Mouse (Mus musculus) CH12.LX (cell line): ENCODE results near the gene Gm45716. TPM values are rescaled to one million over a fixed set of nuclear protein-coding genes. Genes with fewer than 3 reads are reported as not detected.
A peak's percentile ranks its signal among the peaks of the same experiment; 100 is the strongest.

ENCODE experiments used
- DNase-seq: peaks from one replicate; pipeline ENCODE4 v3.0.0-alpha.2; 2013; ENCODE audit errors: extremely low read depth
- H3K27ac ChIP-seq: 2 replicates; pipeline ENCODE4 v1.5.1; 2012; ENCODE audit warnings: low read depth, mild to moderate bottlenecking, control low read depth, moderate library complexity; ENCODE audit not compliant: insufficient read depth
- H3K27me3 ChIP-seq: replicated peaks from 2 replicates; pipeline ENCODE3; 2012; ENCODE audit warnings: inconsistent platforms
- H3K36me3 ChIP-seq, 2 experiments: replicated peaks in 1 of 2; 2 replicates each; pipeline versions ENCODE3 to v1.6.1; 2012; ENCODE audit warnings: inconsistent platforms in 1 of 2, low read length in 1 of 2, mild to moderate bottlenecking in 1 of 2, mixed read lengths in 1 of 2, moderate library complexity in 1 of 2; ENCODE audit not compliant: control insufficient read depth in 1 of 2, insufficient read depth in 1 of 2
- H3K4me1 ChIP-seq, 2 experiments: 2 replicates each; pipeline ENCODE4 v1.6.1; 2012; ENCODE audit warnings: inconsistent platforms in 1 of 2, moderate library complexity in 1 of 2; ENCODE audit not compliant: insufficient read depth in 2 of 2, control insufficient read depth in 1 of 2
- H3K4me2 ChIP-seq: 2 replicates; pipeline ENCODE4 v1.6.1; 2012; ENCODE audit warnings: low read depth, mild to moderate bottlenecking, control low read depth; ENCODE audit not compliant: poor library complexity, insufficient read depth, severe bottlenecking
- H3K4me3 ChIP-seq, 3 experiments: fragments of 150-350 bp in 1 of 3; sonication (generic) in 1 of 3; replicated peaks in 1 of 3; 2 replicates each; pipeline versions ENCODE3 to v1.5.1; 2011 to 2012; ENCODE audit warnings: low read depth in 2 of 3, low read length in 2 of 3, mild to moderate bottlenecking in 2 of 3, moderate library complexity in 2 of 3, control low read depth in 1 of 3, improper control_type of control experiment in 1 of 3, inconsistent platforms in 1 of 3, mixed read lengths in 1 of 3; ENCODE audit not compliant: poor library complexity in 1 of 3
- H3K79me2 ChIP-seq: replicated peaks from 2 replicates; pipeline ENCODE4 v1.6.1; 2012; ENCODE audit warnings: mild to moderate bottlenecking, moderate library complexity; ENCODE audit not compliant: control insufficient read depth, poor library complexity, insufficient read depth, severe bottlenecking; ENCODE audit errors: extremely low read depth
- H3K9ac ChIP-seq: 2 replicates; pipeline ENCODE4 v1.6.1; 2012; ENCODE audit warnings: low read depth, mild to moderate bottlenecking, control low read depth, moderate library complexity; ENCODE audit not compliant: insufficient read depth
- H3K9me3 ChIP-seq: replicated peaks from 2 replicates; pipeline ENCODE3; 2012; ENCODE audit warnings: low read length, inconsistent platforms, mixed read lengths
- BHLHE40 ChIP-seq: IDR thresholded peaks from 2 replicates; pipeline ENCODE4 v1.6.1; 2011; ENCODE audit warnings: mild to moderate bottlenecking, low read depth, low read length, improper control_type of control experiment
- CHD2 ChIP-seq: IDR thresholded peaks from 2 replicates; pipeline ENCODE4 v1.6.1; 2011; ENCODE audit warnings: low read length, improper control_type of control experiment
- ETS1 ChIP-seq: conservative IDR thresholded peaks from 2 replicates; pipeline ENCODE4 v1.6.1; 2012; ENCODE audit warnings: low read depth, mild to moderate bottlenecking, inconsistent platforms, low read length, improper control_type of control experiment, moderate library complexity
- GABPA ChIP-seq: IDR thresholded peaks from 2 replicates; pipeline ENCODE4 v1.6.1; 2012; ENCODE audit warnings: low read depth, low read length, improper control_type of control experiment, inconsistent platforms; ENCODE audit not compliant: insufficient replicate concordance
- MAX ChIP-seq: IDR thresholded peaks from 2 replicates; pipeline ENCODE4 v1.6.1; 2011; ENCODE audit warnings: low read length, improper control_type of control experiment
- MXI1 ChIP-seq: IDR thresholded peaks from 2 replicates; pipeline ENCODE4 v1.6.1; 2011; ENCODE audit warnings: mild to moderate bottlenecking, low read depth, low read length, improper control_type of control experiment
- PAX5 ChIP-seq: IDR thresholded peaks from 2 replicates; pipeline ENCODE4 v1.6.1; 2012; ENCODE audit warnings: low read length, inconsistent platforms, mixed read lengths
- RCOR1 ChIP-seq: conservative IDR thresholded peaks from 2 replicates; pipeline ENCODE4 v1.6.1; 2012; ENCODE audit warnings: low read depth, mild to moderate bottlenecking, inconsistent platforms, low read length, improper control_type of control experiment
- UBTF ChIP-seq: IDR thresholded peaks from 2 replicates; pipeline ENCODE4 v1.6.1; 2012; ENCODE audit warnings: low read depth, mild to moderate bottlenecking, inconsistent platforms, low read length, improper control_type of control experiment, moderate library complexity
- USF1 ChIP-seq: IDR thresholded peaks from 2 replicates; pipeline ENCODE4 v1.6.1; 2014; ENCODE audit warnings: low read depth, mild to moderate bottlenecking, inconsistent platforms, low read length, improper control_type of control experiment
- USF2 ChIP-seq: conservative IDR thresholded peaks from 2 replicates; pipeline ENCODE4 v1.6.1; 2011; ENCODE audit warnings: low read depth, low read length, improper control_type of control experiment
- ZKSCAN1 ChIP-seq: IDR thresholded peaks from 2 replicates; pipeline ENCODE4 v1.6.1; 2012; ENCODE audit warnings: low read depth, inconsistent platforms, low read length, improper control_type of control experiment, borderline replicate concordance
- ZMIZ1 ChIP-seq: IDR thresholded peaks from 2 replicates; pipeline ENCODE4 v1.6.1; 2012; ENCODE audit warnings: low read depth, mild to moderate bottlenecking, inconsistent platforms, low read length, improper control_type of control experiment
- ZNF384 ChIP-seq: IDR thresholded peaks from 2 replicates; pipeline ENCODE4 v1.6.1; 2012; ENCODE audit warnings: low read depth, low read length, improper control_type of control experiment, inconsistent platforms
- dilution Hi-C: fragments of 300-500 bp; cut with MboI; formaldehyde crosslinking; loops from 2 replicates; pipeline ENCODE4 v1.14.3; 2020; ENCODE audit warnings: low sequenced_read_pairs; ENCODE audit not compliant: extremely low pct_unique_long_range_greater_than_20kb, extremely low pct_ligation_motif_present
- in situ Hi-C: fragments of 300-500 bp; cut with MboI; formaldehyde crosslinking; loops from 3 replicates; pipeline ENCODE4 v1.14.3; 2019; ENCODE audit warnings: low sequenced_read_pairs, low pct_ligation_motif_present, low pct_unique_long_range_greater_than_20kb, mixed read lengths
- polyA plus RNA-seq: library from polyadenylated mRNA; unstranded; fragments of >175 nt; gene quantifications from 2 replicates; pipeline ENCODE4 v1.2.1, GENCODE M21; 2012; ENCODE audit warnings: low read depth; ENCODE audit not compliant: insufficient read length
- total RNA-seq, 2 experiments: library from RNA; depleted of rRNA; stranded (reverse); fragments of 300-350 nt in 1 of 2; fragments of >200 nt in 1 of 2; gene quantifications; 2 replicates each; pipeline ENCODE4 v1.2.3; 2012 to 2014

The Gm45716 gene
- total and polyA plus RNA-seq, 3 experiments: 3.0 to 15.9 (median 9.9) TPM

DNA sequence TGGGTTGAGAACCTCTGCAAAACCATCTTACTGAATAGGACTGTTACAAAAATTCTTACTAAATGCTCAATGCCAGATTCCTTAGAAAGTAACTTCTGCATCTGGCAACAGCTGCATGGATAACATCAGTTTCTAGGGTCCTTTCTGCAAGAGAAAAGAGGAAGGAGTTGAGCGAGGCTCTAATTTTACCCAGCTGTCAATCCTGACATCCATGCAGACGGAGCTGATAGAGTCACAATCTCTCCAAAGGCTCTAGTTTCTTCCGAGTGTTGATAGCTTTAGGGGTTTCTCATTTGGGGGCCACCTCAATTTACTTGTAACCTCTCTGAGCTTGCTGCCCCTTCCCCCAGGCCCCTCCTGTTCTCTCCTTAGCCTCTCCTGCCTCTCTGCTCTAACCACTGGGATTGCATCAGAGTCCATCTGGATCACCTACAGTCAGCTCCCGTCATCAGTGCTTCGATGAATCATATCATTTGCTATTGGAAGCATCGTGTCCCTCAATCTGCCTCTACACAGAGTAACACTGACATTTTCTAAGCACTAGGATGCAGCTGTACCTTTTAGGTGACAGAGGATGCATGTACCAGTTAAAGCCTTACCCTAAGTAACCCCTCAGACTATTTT lies 32.7 kb downstream of the Gm45716 start:
- in situ Hi-C loops (no loop called here), dilution Hi-C loops (no loop called here)
- peaks cover 2 to 16% of the 10 kb centered on the region in 2 experiments; a peak in 3 of 4 replicates for H3K4me1 ChIP-seq
- no peaks in the 10 kb centered on the region for H3K27me3 ChIP-seq
- no peak for TF ChIP-seq ZKSCAN1
- no peak for TF ChIP-seq BHLHE40
- no peak for TF ChIP-seq UBTF
- TF ChIP-seq USF2: no peak
- no peak for TF ChIP-seq USF1
- TF ChIP-seq CHD2: no peak
- no peak for TF ChIP-seq GABPA
- no peak for TF ChIP-seq ZMIZ1
- no peak for TF ChIP-seq PAX5
- TF ChIP-seq RCOR1: no peak
- TF ChIP-seq ZNF384: no peak
- no peak for TF ChIP-seq MAX
- no peak for DNase-seq
- H3K4me3 ChIP-seq: no peak overlapping the region
- no peaks in the 10 kb centered on the region for H3K9me3 ChIP-seq
- no peak overlapping the region for H3K27ac ChIP-seq
- H3K79me2 ChIP-seq: no peaks in the 10 kb centered on the region
- H3K36me3 ChIP-seq: no peaks in the 10 kb centered on the region
- no peak overlapping the region for H3K4me2 ChIP-seq
- no peak overlapping the region for H3K9ac ChIP-seq

DNA sequence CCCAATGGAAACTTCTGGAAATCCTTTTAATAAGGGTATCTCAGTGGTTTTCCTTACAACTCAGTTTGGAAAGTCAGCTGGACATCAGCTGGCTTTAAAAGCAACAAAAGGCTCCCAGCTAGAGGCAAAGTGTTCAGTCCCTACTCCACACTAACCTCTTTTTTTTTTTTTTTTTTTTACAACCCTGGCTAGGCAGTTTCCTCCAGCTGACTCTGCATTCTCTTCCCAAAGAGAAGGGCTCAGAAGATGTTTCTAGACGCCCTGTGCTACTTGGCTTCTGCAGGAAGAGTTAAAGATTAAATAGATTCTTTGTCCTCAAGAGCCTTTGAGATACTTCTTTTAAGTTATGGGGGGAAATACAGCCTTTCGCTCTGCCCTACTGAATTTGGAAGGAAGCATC lies 33.3 kb downstream of the Gm45716 start:
- dilution Hi-C loops (no loop called here), in situ Hi-C loops (no loop called here)
- H3K27ac ChIP-seq: no peak overlapping the region
- H3K4me2 ChIP-seq: no peak overlapping the region
- H3K9me3 ChIP-seq: no peaks in the 10 kb centered on the region
- TF ChIP-seq CHD2 (no peak), MXI1 (no peak), ZNF384 (peak; percentile 43; the same call in 1 of the 2 replicates), ETS1 (no peak)
- H3K36me3 ChIP-seq: no peaks in the 10 kb centered on the region
- no peak overlapping the region for H3K9ac ChIP-seq
- DNase-seq: no peak
- peaks cover 7 to 23% of the 10 kb centered on the region in 2 experiments; a peak in 3 of 4 replicates for H3K4me1 ChIP-seq
- no peaks in the 10 kb centered on the region for H3K27me3 ChIP-seq
- H3K79me2 ChIP-seq: no peaks in the 10 kb centered on the region
- H3K4me3 ChIP-seq: no peak overlapping the region
